Mouse (Mus musculus) gastrocnemius, postnatal 4 days (tissue): ENCODE results near the gene Fam228b. TPM values are rescaled to one million over a fixed set of nuclear protein-coding genes. Genes with fewer than 3 reads are reported as not detected.
"Not testable (repeated sequence)": the region's sequence is repeated elsewhere in the genome, so short reads cannot be mapped to it uniquely, and the experiment has no call there.

Experiments
- DNase-seq, 2 experiments: peaks; one replicate each; pipeline ENCODE4 v3.0.0; 2021 to 2022; ENCODE audit warnings: low spot score in 2 of 2, mixed read lengths in 2 of 2
- long read RNA-seq, 2 experiments: library from polyadenylated mRNA; stranded (forward); transcript quantifications; one replicate each; pipeline ENCODE4 v2.0.0; 2021
- total RNA-seq, 2 experiments: library from RNA; stranded (reverse); gene quantifications; 2 replicates each; pipeline ENCODE4 v1.2.3; 2021

Fam228b gene
- 1 to 10 TPM; 6.9 to 10.0 TPM for total RNA-seq
- long read RNA-seq, experiment 1, partial matches to known transcripts: 0 of 1 reads
- long read RNA-seq, experiment 1, other reads (novel, unspliced or antisense): 1 of 1 reads
- long read RNA-seq, experiment 2, partial matches to known transcripts: 0 of 1 reads
- long read RNA-seq, experiment 2, other reads (novel, unspliced or antisense): 1 of 1 reads

- peak; percentile 89 to 95 for DNase-seq
Measured at GRCm38 (mm10) chr12:4768492-4769332, at the start of gene Fam228b, which contains the start of gene Pfn4. TSS of gene Fam228b (minus strand) at chr12:4769267. TSS of gene Pfn4 (plus strand) at chr12:4769022.

- peak; percentile 96 to 100 for DNase-seq
Measured at GRCm38 (mm10) chr12:4817361-4818101, 48.5 kb upstream of the Fam228b start, which contains the start of gene Sf3b6. TSS of gene Sf3b6 (plus strand) at chr12:4817544.

GRCm38 (mm10) chr12:4816680-4817360 lies 47.8 kb upstream of the Fam228b start:
- DNase-seq: no peak

- DNase-seq: peak in 1 of 2 experiments; percentile 71
Measured at GRCm38 (mm10) chr12:4813636-4814035, 44.6 kb upstream of the Fam228b start.

- no peak for DNase-seq
Measured at GRCm38 (mm10) chr12:4811705-4812104, 42.6 kb upstream of the Fam228b start.

GRCm38 (mm10) chr12:4811036-4811435 lies 42.0 kb upstream of the Fam228b start:
- DNase-seq: no peak

GRCm38 (mm10) chr12:4797471-4797870 lies 28.4 kb upstream of the Fam228b start:
- DNase-seq: not testable (repeated sequence)

GRCm38 (mm10) chr12:4793718-4794117 lies 24.7 kb upstream of the Fam228b start:
- DNase-seq: peak in 1 of 2 experiments; percentile 18

- not testable (repeated sequence) for DNase-seq
Measured at GRCm38 (mm10) chr12:4788128-4788527, 19.1 kb upstream of the Fam228b start.

GRCm38 (mm10) chr12:4784466-4784865 lies 15.4 kb upstream of the Fam228b start:
- DNase-seq: no peak

GRCm38 (mm10) chr12:4783598-4783997 lies 14.5 kb upstream of the Fam228b start:
- no peak for DNase-seq

GRCm38 (mm10) chr12:4781725-4782404 lies 12.8 kb upstream of the Fam228b start:
- not testable (repeated sequence) for DNase-seq

GRCm38 (mm10) chr12:4781270-4781669 lies 12.2 kb upstream of the Fam228b start:
- DNase-seq: no peak

- no peak for DNase-seq
Measured at GRCm38 (mm10) chr12:4780245-4780644, 11.2 kb upstream of the Fam228b start.

- DNase-seq: no peak
Measured at GRCm38 (mm10) chr12:4777734-4778133, 8.7 kb upstream of the Fam228b start.

GRCm38 (mm10) chr12:4775588-4775949 lies 6.5 kb upstream of the Fam228b start:
- DNase-seq: no peak

GRCm38 (mm10) chr12:4774895-4775587 lies 6.0 kb upstream of the Fam228b start:
- no peak for DNase-seq

- no peak for DNase-seq
Measured at GRCm38 (mm10) chr12:4769333-4769723, 261 bp upstream of the Fam228b start.

- DNase-seq: no peak
Measured at GRCm38 (mm10) chr12:4757060-4757459, 12.0 kb downstream of the Fam228b start.

- not testable (repeated sequence) for DNase-seq
Measured at GRCm38 (mm10) chr12:4754451-4754850, 14.6 kb downstream of the Fam228b start.
